34 mouse cellular contexts compared by ENCODE assay signal in genomic region chr8:109698477-109698876, GRCm38 (mm10).
"Had no signal": no experiment of that assay in that cellular context is flagged by ENCODE, and none has a peak within 500 bp of the region (broad histone marks: within the 10 kb centered on the region; RNA-seq: fewer than 3 reads in every experiment).

No protein-coding gene starts in this region.

- H3K27ac ChIP-seq: heart, embryonic 13.5 days; heart, embryonic 15.5 days; hindbrain, embryonic 10.5 days; hindbrain, embryonic 12.5 days; hindbrain, embryonic 13.5 days; hindbrain, embryonic 14.5 days; hindbrain, embryonic 15.5 days; hindbrain, postnatal 0 days; intestine, embryonic 15.5 days; kidney, embryonic 15.5 days; kidney, postnatal 0 days; layer of hippocampus, adult 2 months; left cerebral cortex, adult 2 months had no signal

- H3K4me2 ChIP-seq: heart, embryonic 11.5 days; heart, embryonic 12.5 days; heart, embryonic 13.5 days; heart, embryonic 15.5 days; hindbrain, embryonic 12.5 days; hindbrain, embryonic 13.5 days; hindbrain, embryonic 14.5 days; hindbrain, embryonic 15.5 days; intestine, embryonic 15.5 days; kidney, embryonic 15.5 days had no signal

- DNase-seq: heart, postnatal 10 days; heart, postnatal 14 days; heart, postnatal 36 days; heart, postnatal 4 days; kidney, adult 11 months; kidney, adult 18-20 months; kidney, adult 2 months; kidney, adult 8-10 months; kidney, adult 9 months; kidney, postnatal 10 days; kidney, postnatal 14 days; kidney, postnatal 25 days; kidney, postnatal 36 days; kidney, postnatal 4 days; layer of hippocampus, adult 9-11 months; layer of hippocampus, postnatal 36 days had no signal

- H3K36me3 ChIP-seq: heart, embryonic 12.5 days; heart, embryonic 13.5 days; heart, embryonic 15.5 days; hindbrain, embryonic 10.5 days; hindbrain, embryonic 12.5 days; hindbrain, embryonic 13.5 days; hindbrain, embryonic 15.5 days; intestine, embryonic 15.5 days; kidney, embryonic 15.5 days had no signal

- H3K9ac ChIP-seq: heart, embryonic 12.5 days; heart, embryonic 13.5 days; heart, embryonic 15.5 days; hindbrain, embryonic 12.5 days; hindbrain, embryonic 13.5 days; hindbrain, embryonic 14.5 days; hindbrain, embryonic 15.5 days; intestine, embryonic 15.5 days; kidney, embryonic 15.5 days had no signal

- ATAC-seq: hindbrain, embryonic 16.5 days; hindbrain, postnatal 0 days; inflammation-experienced regulatory T-cells, adult 6 months; intestine, embryonic 15.5 days; intestine, postnatal 0 days had no signal

- H3K4me3 ChIP-seq: heart, embryonic 12.5 days; heart, embryonic 13.5 days; heart, embryonic 15.5 days; hindbrain, embryonic 10.5 days; hindbrain, embryonic 12.5 days; hindbrain, embryonic 13.5 days; hindbrain, embryonic 15.5 days; intestine, embryonic 15.5 days; kidney, embryonic 15.5 days; layer of hippocampus, adult 2 months; left cerebral cortex, adult 2 months had no signal

- H3K27me3 ChIP-seq: heart, embryonic 15.5 days; hindbrain, embryonic 15.5 days; intestine, embryonic 15.5 days had no signal

- H3K9me3 ChIP-seq: heart, embryonic 12.5 days; heart, embryonic 13.5 days; heart, embryonic 15.5 days; hindbrain, embryonic 10.5 days; hindbrain, embryonic 12.5 days; hindbrain, embryonic 13.5 days; hindbrain, embryonic 15.5 days; intestine, embryonic 15.5 days; kidney, embryonic 15.5 days had no signal

- H3K4me1 ChIP-seq: intestine, embryonic 15.5 days had no signal
